Mouse (Mus musculus) kidney, adult 11 months (tissue): ENCODE results near the gene Gm29666.
A peak's percentile ranks its signal among the peaks of the same experiment; 100 is the strongest.
"Not testable (repeated sequence)": the region's sequence is repeated elsewhere in the genome, so short reads cannot be mapped to it uniquely, and the experiment has no call there.

Experiments
- DNase-seq: peaks from one replicate; pipeline ENCODE4 v3.0.0; 2022

Gm29666 gene

GRCm38 (mm10) chr15:84898077-84898476 is 21.8 kb downstream of the Gm29666 start:
- DNase-seq: no peak

- DNase-seq: no peak
These were observed 23.2 kb downstream of the Gm29666 start for GRCm38 (mm10) chr15:84896664-84897063.

- DNase-seq: not testable (repeated sequence)
These were observed 23.6 kb downstream of the Gm29666 start for GRCm38 (mm10) chr15:84896216-84896615.

DNA sequence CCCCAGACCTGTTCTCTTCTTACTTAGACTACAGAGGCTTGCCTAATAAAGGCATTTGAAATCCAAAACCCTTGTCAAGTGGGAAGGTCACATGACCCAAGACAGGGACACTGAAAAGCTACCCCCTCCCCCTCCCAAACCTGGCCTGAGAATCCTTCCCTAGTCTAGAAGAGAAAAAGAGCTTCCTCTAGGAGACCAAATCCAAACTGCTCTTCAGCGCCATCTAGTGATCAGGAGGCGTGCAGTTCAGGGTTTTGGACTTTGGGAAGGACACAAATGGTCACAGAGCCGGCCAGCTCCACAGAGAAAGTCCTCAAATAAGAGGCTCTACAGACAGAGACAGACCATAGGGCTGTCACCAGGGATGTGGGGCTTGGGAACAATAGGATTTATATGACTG is 28.2 kb downstream of the Gm29666 start:
- peak; percentile 36 for DNase-seq

- no peak for DNase-seq
These were observed 28.6 kb downstream of the Gm29666 start for GRCm38 (mm10) chr15:84891246-84891645.

DNA sequence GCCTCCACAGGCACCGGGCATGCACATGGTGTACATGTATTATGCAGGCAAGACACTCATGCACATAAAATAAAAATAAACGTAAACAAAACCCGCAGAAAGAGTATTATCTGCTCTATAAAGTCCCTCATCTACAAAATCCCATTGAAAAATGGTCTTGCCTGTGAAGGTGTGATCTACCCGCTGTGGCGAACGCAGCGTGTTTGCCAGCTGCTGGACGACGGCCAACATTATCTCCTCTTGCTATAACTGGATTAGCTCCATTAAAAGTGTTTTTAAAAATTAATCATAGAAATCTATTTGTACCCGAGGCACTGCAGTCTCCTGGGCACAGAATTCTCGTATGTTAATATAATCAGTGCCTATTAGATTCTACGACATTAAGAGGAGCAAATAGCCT is 31.8 kb downstream of the Gm29666 start:
- DNase-seq: no peak

GRCm38 (mm10) chr15:84877029-84877815 is 42.6 kb downstream of the Gm29666 start:
- no peak for DNase-seq

- DNase-seq: no peak
These were observed 46.0 kb downstream of the Gm29666 start for GRCm38 (mm10) chr15:84873867-84874266.

GRCm38 (mm10) chr15:84873079-84873478 is 46.8 kb downstream of the Gm29666 start:
- DNase-seq: no peak

GRCm38 (mm10) chr15:84871802-84872201 is 48.0 kb downstream of the Gm29666 start:
- no peak for DNase-seq

DNA sequence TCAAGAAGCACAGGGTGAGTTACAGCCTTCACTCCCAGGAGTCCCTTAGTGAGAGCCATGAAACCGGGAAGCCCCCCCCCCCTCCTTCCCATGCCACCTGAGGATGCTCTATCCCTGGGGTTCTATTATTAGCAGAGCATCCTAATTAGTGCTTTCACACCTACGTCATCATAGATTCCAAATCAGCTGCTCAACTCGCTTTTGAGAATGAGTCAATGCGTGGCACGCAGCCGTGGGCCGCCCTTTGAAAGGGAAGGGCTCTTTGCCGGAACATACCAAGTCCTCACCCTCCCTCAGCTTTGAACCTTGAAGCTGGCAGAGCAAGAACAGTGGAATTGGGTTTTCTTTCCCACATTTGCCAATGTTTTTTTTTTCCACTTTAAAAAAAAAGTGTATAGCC is 57.9 kb downstream of the Gm29666 start:
- DNase-seq: no peak
